Mouse (Mus musculus) small intestine, adult 2 months (tissue): ENCODE results near the gene Rreb1.

ENCODE experiments used
- CTCF ChIP-seq: fragments of 200-500 bp; IDR thresholded peaks from 2 replicates; pipeline ENCODE4 v1.5.1; 2012; ENCODE audit warnings: low read depth, mild to moderate bottlenecking, control low read depth, inconsistent platforms, low read length, moderate library complexity, mixed read lengths; ENCODE audit not compliant: insufficient replicate concordance, insufficient read length; ENCODE audit errors: extremely low read depth
- POLR2A ChIP-seq: fragments of 200-500 bp; IDR thresholded peaks from 2 replicates; pipeline ENCODE4 v1.6.1; 2012; ENCODE audit warnings: low read depth, mild to moderate bottlenecking, control low read depth, inconsistent platforms, low read length, moderate library complexity

GRCm38 (mm10) chr13:37830256-37830655 is 52.1 kb downstream of the Rreb1 start:
- no peak for TF ChIP-seq CTCF
- TF ChIP-seq POLR2A, result no peak
